Mouse (Mus musculus): Measurements from ENCODE around the gene C9.

C9 gene

GRCm38 (mm10) chr15:6445135-6445534, at the start of gene C9:
C9 (plus strand) TSS chr15:6445327.
- no peak for DNase-seq (ENCODE audit: low spot score)

- no peak for DNase-seq (ENCODE audit: low spot score)
Observed at GRCm38 (mm10) chr15:6398211-6398610, 46.9 kb upstream of the C9 start.

GRCm38 (mm10) chr15:6398881-6399280, 46.2 kb upstream of the C9 start:
- DNase-seq (ENCODE audit: low spot score) = no peak

GRCm38 (mm10) chr15:6400115-6400514, 45.0 kb upstream of the C9 start:
- DNase-seq (ENCODE audit: low spot score) = no peak

- no peak for DNase-seq (ENCODE audit: low spot score)
Observed at GRCm38 (mm10) chr15:6402433-6402832, 42.7 kb upstream of the C9 start.

GRCm38 (mm10) chr15:6404172-6404571, 41.0 kb upstream of the C9 start:
- no peak for DNase-seq (ENCODE audit: low spot score)

- DNase-seq (ENCODE audit: low spot score) = no peak
Observed at GRCm38 (mm10) chr15:6406771-6407170, 38.4 kb upstream of the C9 start.

GRCm38 (mm10) chr15:6409031-6409430, 36.1 kb upstream of the C9 start:
- DNase-seq (ENCODE audit: low spot score) = no peak

GRCm38 (mm10) chr15:6410161-6410560, 35.0 kb upstream of the C9 start:
- no peak for DNase-seq (ENCODE audit: low spot score)

- DNase-seq (ENCODE audit: low spot score) = no peak
Observed at GRCm38 (mm10) chr15:6411334-6411733, 33.8 kb upstream of the C9 start.

- DNase-seq (ENCODE audit: low spot score) = no peak
Observed at GRCm38 (mm10) chr15:6415317-6415716, 29.8 kb upstream of the C9 start.

GRCm38 (mm10) chr15:6431777-6432176, 13.3 kb upstream of the C9 start:
- no peak for DNase-seq (ENCODE audit: low spot score)

GRCm38 (mm10) chr15:6432411-6432810, 12.7 kb upstream of the C9 start:
- no peak for DNase-seq (ENCODE audit: low spot score)

GRCm38 (mm10) chr15:6435281-6435680, 9.8 kb upstream of the C9 start:
- DNase-seq (ENCODE audit: low spot score) = no peak

GRCm38 (mm10) chr15:6435773-6436172, 9.4 kb upstream of the C9 start:
- peak; percentile 41 for DNase-seq (ENCODE audit: low spot score)

GRCm38 (mm10) chr15:6438685-6439084, 6.4 kb upstream of the C9 start:
- no peak for DNase-seq (ENCODE audit: low spot score)

GRCm38 (mm10) chr15:6444452-6444851, 675 bp upstream of the C9 start:
- DNase-seq (ENCODE audit: low spot score) = no peak

- no peak for DNase-seq (ENCODE audit: low spot score)
Observed at GRCm38 (mm10) chr15:6446181-6446580, 1.1 kb downstream of the C9 start.

- DNase-seq (ENCODE audit: low spot score) = peak; percentile 47
Observed at GRCm38 (mm10) chr15:6448892-6449291, 3.8 kb downstream of the C9 start.

- DNase-seq (ENCODE audit: low spot score) = no peak
Observed at GRCm38 (mm10) chr15:6454461-6454860, 9.3 kb downstream of the C9 start.

GRCm38 (mm10) chr15:6461381-6461780, 16.3 kb downstream of the C9 start:
- DNase-seq (ENCODE audit: low spot score) = no peak

GRCm38 (mm10) chr15:6463361-6463923, 18.3 kb downstream of the C9 start:
- DNase-seq (ENCODE audit: low spot score) = no peak

- peak; percentile 29 for DNase-seq (ENCODE audit: low spot score)
Observed at GRCm38 (mm10) chr15:6466995-6467394, 21.9 kb downstream of the C9 start.

GRCm38 (mm10) chr15:6468845-6469244, 23.7 kb downstream of the C9 start:
- no peak for DNase-seq (ENCODE audit: low spot score)

- no peak for DNase-seq (ENCODE audit: low spot score)
Observed at GRCm38 (mm10) chr15:6469384-6469783, 24.3 kb downstream of the C9 start.

Data from embryo, embryonic 10.5 days (tissue).